Mouse (Mus musculus): Measurements from ENCODE around the gene Rnf213.

Rnf213 gene

GRCm38 (mm10) chr11:119435880-119436872 lies 43.3 kb downstream of the Rnf213 start:
- peak in 1 of 2 experiments; percentile 39 for DNase-seq (ENCODE audit: low spot score in 2 of 2)

- no peak for DNase-seq (ENCODE audit: low spot score in 2 of 2)
Observed at GRCm38 (mm10) chr11:119438776-119439175, 45.9 kb downstream of the Rnf213 start.

GRCm38 (mm10) chr11:119442199-119442598 lies 49.3 kb downstream of the Rnf213 start:
- no peak for DNase-seq (ENCODE audit: low spot score in 2 of 2)

- DNase-seq (ENCODE audit: low spot score in 2 of 2), result no peak
Observed at GRCm38 (mm10) chr11:119443442-119443841, 50.5 kb downstream of the Rnf213 start.

DNA sequence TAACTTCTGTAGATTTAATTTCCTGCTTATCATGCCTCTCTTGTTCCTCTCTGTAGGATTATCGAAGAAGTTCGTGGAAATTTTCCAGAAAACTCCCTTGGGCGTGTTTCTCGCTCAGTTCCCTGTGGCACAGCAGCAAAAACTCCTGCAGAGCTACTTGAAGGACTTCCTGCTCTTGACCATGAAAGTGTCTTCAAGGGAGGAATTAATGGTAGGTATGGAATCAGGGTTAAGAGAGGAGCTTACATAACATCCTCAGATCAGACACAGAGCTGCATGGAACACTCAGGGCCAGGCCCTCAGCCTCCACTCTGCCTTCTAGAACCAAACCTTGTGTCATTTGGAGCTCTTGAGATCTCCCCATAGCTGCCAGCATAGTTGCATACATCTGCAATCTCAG lies 63.2 kb downstream of the Rnf213 start:
- no peak for DNase-seq (ENCODE audit: low spot score in 2 of 2)

DNA sequence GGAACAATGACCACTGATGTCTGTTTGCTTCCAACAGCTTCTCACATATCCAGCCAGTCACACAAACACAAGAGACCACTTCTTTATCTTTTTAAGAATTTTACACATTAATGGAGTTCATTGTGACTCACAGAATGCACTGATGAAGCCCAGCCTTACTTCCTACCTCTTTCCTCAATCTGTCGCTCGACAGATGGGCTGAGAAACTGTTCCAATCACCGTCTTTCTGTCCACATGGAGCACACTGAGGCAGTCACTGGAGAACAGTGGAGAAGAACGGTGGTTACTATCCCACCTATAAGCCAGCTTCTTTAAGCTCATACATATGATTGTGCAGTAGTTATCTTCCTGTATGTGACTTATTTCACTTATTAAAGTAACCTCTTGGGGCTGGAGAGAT lies 85.0 kb downstream of the Rnf213 start:
- DNase-seq (ENCODE audit: low spot score in 2 of 2), result no peak

- DNase-seq (ENCODE audit: low spot score in 2 of 2), result peak; percentile 98 to 99
Observed at GRCm38 (mm10) chr11:119490861-119491689, 98.2 kb downstream of the Rnf213 start, which contains the start of gene Endov. Gene Endov, plus strand, starts transcription at chr11:119491347.

- no peak for DNase-seq (ENCODE audit: low spot score in 2 of 2)
Observed at GRCm38 (mm10) chr11:119491690-119492087, 98.8 kb downstream of the Rnf213 start.

- DNase-seq (ENCODE audit: low spot score in 2 of 2), result no peak
Observed at GRCm38 (mm10) chr11:119492830-119493229, 99.9 kb downstream of the Rnf213 start.

GRCm38 (mm10) chr11:119493516-119493915 lies 100.6 kb downstream of the Rnf213 start:
- DNase-seq (ENCODE audit: low spot score in 2 of 2), result no peak

- DNase-seq (ENCODE audit: low spot score in 2 of 2), result peak in 1 of 2 experiments; percentile 36
Observed at GRCm38 (mm10) chr11:119496147-119496546, 103.2 kb downstream of the Rnf213 start.

- DNase-seq (ENCODE audit: low spot score in 2 of 2), result no peak
Observed at GRCm38 (mm10) chr11:119497451-119497850, 104.6 kb downstream of the Rnf213 start.

DNA sequence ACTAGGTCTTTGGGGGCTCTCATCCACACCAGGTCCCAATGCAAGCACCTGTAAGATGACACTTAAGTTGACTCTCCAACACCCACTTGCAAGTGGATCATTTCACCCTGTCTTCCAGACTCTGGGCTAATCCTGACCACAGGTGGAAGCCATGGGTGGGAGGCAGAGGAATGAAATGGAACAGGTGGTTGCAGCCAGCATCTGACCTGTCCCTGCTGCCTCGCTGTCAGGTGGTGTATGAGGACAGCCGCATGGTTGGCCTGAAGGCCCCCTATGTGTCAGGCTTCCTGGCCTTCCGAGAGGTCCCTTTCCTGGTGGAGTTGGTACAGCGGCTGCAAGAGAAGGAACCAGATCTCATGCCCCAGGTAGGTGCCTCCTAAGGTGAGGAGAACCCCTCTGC lies 106.4 kb downstream of the Rnf213 start:
- DNase-seq (ENCODE audit: low spot score in 2 of 2), result no peak

GRCm38 (mm10) chr11:119500011-119500410 lies 107.1 kb downstream of the Rnf213 start:
- DNase-seq (ENCODE audit: low spot score in 2 of 2), result no peak

- DNase-seq (ENCODE audit: low spot score in 2 of 2), result peak; percentile 74 to 84
Observed at GRCm38 (mm10) chr11:119503675-119504074, 110.8 kb downstream of the Rnf213 start.

DNA sequence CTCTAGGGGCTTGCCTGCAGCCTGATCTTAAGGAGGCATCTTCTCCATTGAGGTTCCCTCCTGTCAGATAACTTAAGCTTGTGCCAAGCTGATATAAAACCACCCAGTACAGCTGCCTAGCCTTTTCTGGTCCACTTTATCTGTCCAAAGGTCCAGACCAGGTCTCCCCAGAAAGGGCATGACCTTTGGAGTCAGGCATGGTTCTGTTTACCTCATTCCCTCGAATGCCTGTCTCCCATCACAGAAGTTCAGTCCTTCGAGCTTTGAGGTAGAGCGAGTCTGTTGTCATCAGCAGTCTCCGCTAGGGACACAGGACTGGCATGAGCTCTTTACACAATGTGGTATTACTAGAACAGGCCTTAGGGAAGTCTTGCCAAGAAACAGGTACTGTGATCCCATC lies 113.5 kb downstream of the Rnf213 start:
- no peak for DNase-seq (ENCODE audit: low spot score in 2 of 2)

DNA sequence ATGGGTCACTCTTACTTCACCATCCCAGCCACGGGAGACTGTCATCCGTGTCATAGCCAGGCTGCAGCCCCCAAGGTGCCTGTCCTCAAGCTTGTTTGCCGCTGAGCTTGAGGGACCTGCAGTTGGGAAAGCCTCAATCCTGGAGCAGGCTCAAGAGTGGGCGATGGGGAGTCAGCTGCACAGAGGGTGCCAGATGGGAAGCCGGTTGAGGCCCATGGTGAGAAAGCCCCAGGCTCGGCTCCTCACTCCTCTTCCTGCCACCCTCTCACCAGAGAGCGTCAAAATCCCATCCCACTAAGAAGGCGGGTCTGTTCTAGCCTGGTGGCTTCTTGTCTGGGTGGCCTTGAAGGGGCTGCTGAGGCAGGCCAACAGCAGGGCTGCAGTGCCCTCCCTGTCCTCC lies 114.9 kb downstream of the Rnf213 start:
- peak in 1 of 2 experiments; percentile 42 for DNase-seq (ENCODE audit: low spot score in 2 of 2)

- no peak for DNase-seq (ENCODE audit: low spot score in 2 of 2)
Observed at GRCm38 (mm10) chr11:119509165-119509776, 116.4 kb downstream of the Rnf213 start.

GRCm38 (mm10) chr11:119513038-119513659 lies 120.2 kb downstream of the Rnf213 start:
- no peak for DNase-seq (ENCODE audit: low spot score in 2 of 2)

DNA sequence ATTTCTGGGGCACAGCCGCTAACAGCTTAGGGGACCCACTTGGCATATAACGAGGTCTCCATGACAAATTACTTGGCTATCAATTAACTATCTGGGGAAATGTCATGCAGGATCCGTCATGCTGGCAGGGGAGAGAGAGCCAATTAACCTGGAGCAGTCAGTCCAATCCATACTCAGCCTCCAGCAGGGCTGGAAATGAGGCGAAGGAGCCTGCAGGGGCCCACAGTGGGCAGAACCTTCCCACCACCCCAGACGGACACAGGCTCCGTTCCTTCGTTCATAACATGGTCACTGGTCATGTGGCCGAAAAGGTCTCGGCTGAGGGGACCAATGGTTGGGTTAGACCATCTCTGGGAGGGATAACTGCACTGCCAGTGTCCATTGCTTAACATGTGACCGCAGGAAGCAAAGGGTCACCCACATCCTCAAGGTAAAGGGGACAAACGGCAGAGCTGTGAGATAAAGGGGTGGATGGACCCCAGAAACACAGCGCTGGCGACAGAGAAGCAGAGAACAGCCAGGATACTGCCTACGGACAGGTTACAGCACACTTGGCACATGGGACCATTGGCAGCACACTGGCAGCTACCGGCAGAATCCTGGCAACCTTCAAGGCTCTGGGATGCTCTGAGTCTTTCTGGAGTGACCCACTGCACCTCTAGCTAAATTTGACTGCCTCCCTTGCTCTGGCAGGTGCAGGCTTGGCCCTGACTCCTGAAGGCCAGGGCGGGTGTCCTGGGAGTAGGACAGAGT lies 121.4 kb downstream of the Rnf213 start:
- DNase-seq (ENCODE audit: low spot score in 2 of 2), result no peak

Data from right cerebral cortex, postnatal 10 days (tissue).